Mouse (Mus musculus) C2C12 (cell line): Measurements from ENCODE around the gene Glod4. TPM values are rescaled to one million over a fixed set of nuclear protein-coding genes. Genes with fewer than 3 reads are reported as not detected.

Experiments
- H3K27me3 ChIP-seq: one replicate; pipeline ENCODE4 v1.6.1; 2011; ENCODE audit not compliant: control insufficient read depth, insufficient read depth, insufficient read length
- H3K36me3 ChIP-seq: one replicate; pipeline ENCODE4 v1.6.1; 2011; ENCODE audit not compliant: control insufficient read depth, insufficient read depth
- H3K4me3 ChIP-seq: one replicate; pipeline ENCODE4 v1.5.1; 2011; ENCODE audit warnings: mild to moderate bottlenecking, control low read depth; ENCODE audit not compliant: poor library complexity, insufficient read depth, severe bottlenecking
- H3K79me2 ChIP-seq: one replicate; pipeline ENCODE4 v1.6.1; 2011; ENCODE audit not compliant: control insufficient read depth, insufficient read depth
- H3K79me3 ChIP-seq: one replicate; pipeline ENCODE4 v1.6.1; 2011; ENCODE audit warnings: low read depth, control low read depth
- H3ac ChIP-seq: one replicate; pipeline ENCODE3; 2011; ENCODE audit warnings: low read depth; ENCODE audit not compliant: control insufficient read depth, insufficient read length
- CEBPB ChIP-seq: IDR thresholded peaks from one replicate; pipeline ENCODE4 v1.6.1; 2011; ENCODE audit warnings: low read depth, mild to moderate bottlenecking, control low read depth, moderate library complexity
- CTCF ChIP-seq: IDR thresholded peaks from one replicate; pipeline ENCODE4 v1.5.1; 2011; ENCODE audit not compliant: control insufficient read depth, insufficient read depth, insufficient read length
- FOSL1 ChIP-seq: IDR thresholded peaks from one replicate; pipeline ENCODE4 v1.8.0; 2011; ENCODE audit warnings: mild to moderate bottlenecking, low read length; ENCODE audit not compliant: poor library complexity, insufficient read depth, severe bottlenecking
- MAX ChIP-seq: IDR thresholded peaks from one replicate; pipeline ENCODE4 v1.6.1; 2011; ENCODE audit warnings: mild to moderate bottlenecking, control low read depth
- MYOD1 ChIP-seq: IDR thresholded peaks from one replicate; pipeline ENCODE4 v1.6.1; 2011; ENCODE audit warnings: low read depth; ENCODE audit not compliant: control insufficient read depth, insufficient read length
- MYOG ChIP-seq: IDR thresholded peaks from one replicate; pipeline ENCODE4 v1.6.1; 2011; ENCODE audit not compliant: control insufficient read depth, insufficient read length; ENCODE audit errors: extremely low read depth
- USF1 ChIP-seq: IDR thresholded peaks from one replicate; pipeline ENCODE4 v1.6.1; 2011; ENCODE audit warnings: low read depth, mild to moderate bottlenecking, control low read depth, moderate library complexity
- polyA plus RNA-seq: library from polyadenylated mRNA; unstranded; fragments of >200 nt; fragmentation: generic; extraction: Trizol; gene quantifications from one replicate; pipeline ENCODE4 v1.2.1, GENCODE M21; 2012; ENCODE audit warnings: missing spikeins

The Glod4 gene
- polyA plus RNA-seq, 1 experiment: 34.2 TPM

- H3K36me3 ChIP-seq: no peaks in the 10 kb centered on the region
- TF ChIP-seq FOSL1 (no peak), USF1 (no peak), CEBPB (no peak), MYOG (no peak), CTCF (no peak), MYOD1 (no peak), MAX (no peak)
- no peaks in the 10 kb centered on the region for H3K79me2 ChIP-seq
- H3K79me3 ChIP-seq: no peaks in the 10 kb centered on the region
- no peak overlapping the region for H3K4me3 ChIP-seq
- no peaks in the 10 kb centered on the region for H3K27me3 ChIP-seq
- no peak overlapping the region for H3ac ChIP-seq
Observed at GRCm38 (mm10) chr11:76167079-76167765, 76.3 kb downstream of the Glod4 start.

GRCm38 (mm10) chr11:76166657-76167056 lies 76.9 kb downstream of the Glod4 start:
- TF ChIP-seq MAX (no peak), MYOD1 (no peak), USF1 (no peak), MYOG (no peak), FOSL1 (no peak), CEBPB (no peak), CTCF (no peak)
- Histone ChIP-seq H3K79me3 (no peaks in the 10 kb centered on the region), H3K4me3 (no peak overlapping the region), H3K36me3 (peaks cover 2% of the 10 kb centered on the region), H3ac (no peak overlapping the region), H3K79me2 (no peaks in the 10 kb centered on the region), H3K27me3 (no peaks in the 10 kb centered on the region)

GRCm38 (mm10) chr11:76160251-76160650 lies 83.3 kb downstream of the Glod4 start:
- Histone ChIP-seq H3K4me3 (no peak overlapping the region), H3K36me3 (peaks cover 19% of the 10 kb centered on the region), H3ac (no peak overlapping the region), H3K79me3 (no peaks in the 10 kb centered on the region), H3K27me3 (no peaks in the 10 kb centered on the region), H3K79me2 (no peaks in the 10 kb centered on the region)
- TF ChIP-seq USF1 (no peak), CEBPB (no peak), MYOD1 (no peak), CTCF (no peak), MAX (no peak), FOSL1 (no peak), MYOG (no peak)

- Histone ChIP-seq H3K79me2 (no peaks in the 10 kb centered on the region), H3K27me3 (no peaks in the 10 kb centered on the region), H3K4me3 (no peak overlapping the region), H3K36me3 (peaks cover 29% of the 10 kb centered on the region), H3ac (no peak overlapping the region), H3K79me3 (no peaks in the 10 kb centered on the region)
- TF ChIP-seq CEBPB (no peak), USF1 (no peak), MYOG (no peak), MYOD1 (no peak), CTCF (no peak), MAX (no peak), FOSL1 (no peak)
Observed at GRCm38 (mm10) chr11:76158375-76158774, 85.2 kb downstream of the Glod4 start.

GRCm38 (mm10) chr11:76154861-76155260 lies 88.7 kb downstream of the Glod4 start:
- Histone ChIP-seq H3K4me3 (no peak overlapping the region), H3K79me2 (no peaks in the 10 kb centered on the region), H3K36me3 (peaks cover 26% of the 10 kb centered on the region), H3ac (no peak overlapping the region), H3K79me3 (no peaks in the 10 kb centered on the region), H3K27me3 (no peaks in the 10 kb centered on the region)
- TF ChIP-seq MYOG (no peak), MAX (no peak), FOSL1 (no peak), CTCF (no peak), MYOD1 (peak; percentile 17), USF1 (no peak)

- Histone ChIP-seq H3K79me3 (no peaks in the 10 kb centered on the region), H3K36me3 (peaks cover 29% of the 10 kb centered on the region), H3K79me2 (no peaks in the 10 kb centered on the region), H3K27me3 (no peaks in the 10 kb centered on the region), H3ac (no peak overlapping the region), H3K4me3 (no peak overlapping the region)
- TF ChIP-seq CTCF (no peak), MAX (no peak), FOSL1 (no peak), MYOG (no peak)
Observed at GRCm38 (mm10) chr11:76154200-76154599, 89.3 kb downstream of the Glod4 start.
